Mouse (Mus musculus): Measurements from ENCODE around the gene Nr0b2. TPM values are rescaled to one million over a fixed set of nuclear protein-coding genes. Genes with fewer than 3 reads are reported as not detected.
"Not testable (repeated sequence)": the region's sequence is repeated elsewhere in the genome, so short reads cannot be mapped to it uniquely, and the experiment has no call there.

Nr0b2 gene
- 0.13 and 0.28 TPM in 2 replicates for polyA plus RNA-seq (2015; fragmentation: Nextera tagmentation; extraction: Ambion mirVana)

GRCm38 (mm10) chr4:133552768-133553447, at the start of gene Nr0b2:
Gene Nr0b2, plus strand, starts transcription at chr4:133553376.
- Histone ChIP-seq H3K4me1 (no peaks in the 10 kb centered on the region), H3K4me3 (no peak within 1 kb of the TSS), H3K27me3 (peaks cover 27% of the 10 kb centered on the region; the same call in 1 of the 2 replicates), H3K9ac (no peak within 1 kb of the TSS), H3K9me3 (peaks cover 2% of the 10 kb centered on the region; the same call in 1 of the 2 replicates), H3K27ac (no peak within 1 kb of the TSS), H3K36me3 (no peaks in the 10 kb centered on the region), H3K4me2 (replicated peaks) (no peak within 1 kb of the TSS)
- WGBS: 73% methylated on average over 10 of the region's 10 CpGs
- ATAC-seq (ENCODE audit: low FRiP score, low read depth): no peak

GRCm38 (mm10) chr4:133504300-133504699, 48.9 kb upstream of the Nr0b2 start:
- Histone ChIP-seq H3K4me3 (no peak overlapping the region), H3K27ac (no peak overlapping the region), H3K9ac (no peak overlapping the region), H3K4me2 (replicated peaks) (no peak overlapping the region), H3K36me3 (no peaks in the 10 kb centered on the region), H3K9me3 (no peaks in the 10 kb centered on the region), H3K27me3 (peaks cover 84% of the 10 kb centered on the region), H3K4me1 (no peaks in the 10 kb centered on the region)
- 60% methylated on average over 5 of the region's 5 CpGs for WGBS
- ATAC-seq (ENCODE audit: low FRiP score, low read depth): no peak

GRCm38 (mm10) chr4:133504755-133505485, 48.3 kb upstream of the Nr0b2 start:
- no peaks in the 10 kb centered on the region for H3K9me3 ChIP-seq
- H3K9ac ChIP-seq: no peak overlapping the region
- H3K36me3 ChIP-seq: no peaks in the 10 kb centered on the region
- H3K4me2 ChIP-seq (replicated peaks): no peak overlapping the region
- H3K4me1 ChIP-seq: no peaks in the 10 kb centered on the region
- H3K4me3 ChIP-seq: no peak overlapping the region
- ATAC-seq (ENCODE audit: low FRiP score, low read depth): no peak
- 59% methylated on average over 9 of the region's 9 CpGs for WGBS
- H3K27ac ChIP-seq: no peak overlapping the region
- peaks cover 77% of the 10 kb centered on the region for H3K27me3 ChIP-seq

GRCm38 (mm10) chr4:133506573-133506972, 46.6 kb upstream of the Nr0b2 start:
- H3K36me3 ChIP-seq: no peaks in the 10 kb centered on the region
- H3K27ac ChIP-seq: no peak overlapping the region
- ATAC-seq (ENCODE audit: low FRiP score, low read depth): no peak
- 70% methylated on average over 5 of the region's 5 CpGs for WGBS
- no peak overlapping the region for H3K4me2 ChIP-seq (replicated peaks)
- no peaks in the 10 kb centered on the region for H3K4me1 ChIP-seq
- H3K4me3 ChIP-seq: no peak overlapping the region
- H3K9me3 ChIP-seq: no peaks in the 10 kb centered on the region
- H3K27me3 ChIP-seq: peaks cover 65% of the 10 kb centered on the region
- no peak overlapping the region for H3K9ac ChIP-seq

GRCm38 (mm10) chr4:133508990-133509389, 44.2 kb upstream of the Nr0b2 start:
- Histone ChIP-seq H3K27ac (no peak overlapping the region), H3K4me3 (no peak overlapping the region), H3K4me1 (no peaks in the 10 kb centered on the region), H3K36me3 (no peaks in the 10 kb centered on the region), H3K9ac (no peak overlapping the region), H3K9me3 (no peaks in the 10 kb centered on the region), H3K27me3 (peaks cover 46% of the 10 kb centered on the region), H3K4me2 (replicated peaks) (no peak overlapping the region)
- no peak for ATAC-seq (ENCODE audit: low FRiP score, low read depth)
- 79% methylated on average over 7 of the region's 7 CpGs for WGBS

GRCm38 (mm10) chr4:133511050-133511449, 42.1 kb upstream of the Nr0b2 start:
- no peak for ATAC-seq (ENCODE audit: low FRiP score, low read depth)
- H3K9me3 ChIP-seq: no peaks in the 10 kb centered on the region
- no peaks in the 10 kb centered on the region for H3K36me3 ChIP-seq
- H3K4me3 ChIP-seq: no peak overlapping the region
- H3K27me3 ChIP-seq: peaks cover 32% of the 10 kb centered on the region
- H3K4me1 ChIP-seq: no peaks in the 10 kb centered on the region
- WGBS: 71% methylated on average over 5 of the region's 5 CpGs
- no peak overlapping the region; the same call in 1 of the 2 replicates for H3K9ac ChIP-seq
- no peak overlapping the region for H3K27ac ChIP-seq
- H3K4me2 ChIP-seq (replicated peaks): no peak overlapping the region

GRCm38 (mm10) chr4:133512511-133512910, 40.7 kb upstream of the Nr0b2 start:
- ATAC-seq (ENCODE audit: low FRiP score, low read depth); H3K27ac ChIP-seq; H3K4me2 ChIP-seq (replicated peaks); H3K9ac ChIP-seq; H3K4me3 ChIP-seq; H3K9me3 ChIP-seq; H3K36me3 ChIP-seq; H3K4me1 ChIP-seq: not testable (repeated sequence)
- WGBS: 46% methylated on average over 5 of the region's 5 CpGs
- peaks cover 32% of the 10 kb centered on the region for H3K27me3 ChIP-seq

- H3K36me3 ChIP-seq: no peaks in the 10 kb centered on the region
- H3K4me1 ChIP-seq: no peaks in the 10 kb centered on the region
- ATAC-seq (ENCODE audit: low FRiP score, low read depth): peak; percentile 40; the same call in 1 of the 2 replicates
- peaks cover 32% of the 10 kb centered on the region for H3K27me3 ChIP-seq
- no peaks in the 10 kb centered on the region for H3K9me3 ChIP-seq
- H3K9ac ChIP-seq: no peak overlapping the region
- H3K27ac ChIP-seq: no peak overlapping the region
- H3K4me3 ChIP-seq: no peak overlapping the region
- WGBS: 9% methylated on average over 8 of the region's 8 CpGs
- no peak overlapping the region for H3K4me2 ChIP-seq (replicated peaks)
Measured at GRCm38 (mm10) chr4:133512972-133513371, 40.2 kb upstream of the Nr0b2 start.

- H3K4me1 ChIP-seq: peaks cover 7% of the 10 kb centered on the region; the same call in 1 of the 2 replicates
- ATAC-seq (ENCODE audit: low FRiP score, low read depth): peak; percentile 40; the same call in 1 of the 2 replicates
- H3K9ac ChIP-seq: peak within 1 kb of the TSS; percentile 59
- peak within 1 kb of the TSS; percentile 72 for H3K4me2 ChIP-seq (replicated peaks)
- no peak within 1 kb of the TSS for H3K27ac ChIP-seq
- WGBS: 3% methylated on average over 68 of the region's 69 CpGs
- peak within 1 kb of the TSS; percentile 53 for H3K4me3 ChIP-seq
- H3K27me3 ChIP-seq: peaks cover 64% of the 10 kb centered on the region
- no peaks in the 10 kb centered on the region for H3K36me3 ChIP-seq
- H3K9me3 ChIP-seq: no peaks in the 10 kb centered on the region
Measured at GRCm38 (mm10) chr4:133518601-133519368, 34.4 kb upstream of the Nr0b2 start, which contains the start of gene Kdf1. Gene Kdf1, plus strand, starts transcription at chr4:133518963.

- Histone ChIP-seq H3K4me3 (peak overlapping the region; percentile 53), H3K27me3 (peaks cover 64% of the 10 kb centered on the region), H3K4me1 (peaks cover 7% of the 10 kb centered on the region; the same call in 1 of the 2 replicates), H3K27ac (no peak overlapping the region), H3K36me3 (no peaks in the 10 kb centered on the region), H3K9me3 (no peaks in the 10 kb centered on the region), H3K9ac (peak overlapping the region; percentile 59), H3K4me2 (replicated peaks) (peak overlapping the region; percentile 72)
- 0 out of 2 replicates have a peak, but pooled peaks have one; percentile 8 for ATAC-seq (ENCODE audit: low FRiP score, low read depth)
- WGBS: 6% methylated on average over 25 of the region's 25 CpGs
Measured at GRCm38 (mm10) chr4:133519369-133519665, 33.9 kb upstream of the Nr0b2 start.

GRCm38 (mm10) chr4:133521502-133521901, 31.7 kb upstream of the Nr0b2 start:
- Histone ChIP-seq H3K9me3 (0 out of 2 replicates have a peak, but pooled peaks cover under 1% of the 10 kb centered on the region), H3K36me3 (no peaks in the 10 kb centered on the region), H3K4me2 (replicated peaks) (no peak overlapping the region), H3K4me3 (no peak overlapping the region), H3K27ac (no peak overlapping the region), H3K27me3 (peaks cover 57% of the 10 kb centered on the region), H3K9ac (no peak overlapping the region), H3K4me1 (peaks cover 7% of the 10 kb centered on the region; the same call in 1 of the 2 replicates)
- no peak for ATAC-seq (ENCODE audit: low FRiP score, low read depth)
- 63% methylated on average over 2 of the region's 2 CpGs for WGBS

GRCm38 (mm10) chr4:133527788-133528187, 25.4 kb upstream of the Nr0b2 start:
- WGBS: 63% methylated on average over 16 of the region's 16 CpGs
- ATAC-seq (ENCODE audit: low FRiP score, low read depth): no peak
- no peak overlapping the region for H3K27ac ChIP-seq
- no peaks in the 10 kb centered on the region for H3K4me1 ChIP-seq
- peaks cover 49% of the 10 kb centered on the region for H3K36me3 ChIP-seq
- H3K9me3 ChIP-seq: peaks cover 4% of the 10 kb centered on the region; the same call in 1 of the 2 replicates
- no peak overlapping the region for H3K4me3 ChIP-seq
- no peaks in the 10 kb centered on the region for H3K27me3 ChIP-seq
- no peak overlapping the region for H3K4me2 ChIP-seq (replicated peaks)
- no peak overlapping the region for H3K9ac ChIP-seq

Measured in limb, embryonic 13.5 days (tissue).